Mouse (Mus musculus): ENCODE results near the gene Igsf9. TPM values are rescaled to one million over a fixed set of nuclear protein-coding genes. Genes with fewer than 3 reads are reported as not detected.

The Igsf9 gene
- polyA plus RNA-seq, 1 experiment from 2014 or later, result 29.6 TPM

GRCm38 (mm10) chr1:172497428-172497827, 15.8 kb downstream of the Igsf9 start:
- no peak for ATAC-seq (ENCODE audit: low read depth)
- no peaks in the 10 kb centered on the region for H3K9me3 ChIP-seq (ENCODE audit: control insufficient read depth, low read length)
- no peak overlapping the region for H3K4me2 ChIP-seq (ENCODE audit: low read depth, low read length)
- WGBS, result 88% methylated on average over 10 of the region's 10 CpGs
- H3K27me3 ChIP-seq (ENCODE audit: control insufficient read depth, insufficient read depth, low read length), result no peaks in the 10 kb centered on the region
- no peak overlapping the region for H3K9ac ChIP-seq (replicated peaks; ENCODE audit: low read depth, low read length)
- H3K36me3 ChIP-seq (ENCODE audit: control insufficient read depth, insufficient read depth, low read length), result peaks cover 24% of the 10 kb centered on the region
- H3K4me3 ChIP-seq (ENCODE audit: low read depth, low read length), result no peak overlapping the region
- peaks cover 4% of the 10 kb centered on the region; the same call in 1 of the 2 replicates for H3K4me1 ChIP-seq (ENCODE audit: control insufficient read depth, insufficient read depth, low read length)
- no peak overlapping the region for H3K27ac ChIP-seq (ENCODE audit: low read depth, low read length)

GRCm38 (mm10) chr1:172499765-172500441, 18.3 kb downstream of the Igsf9 start, which contains the start of gene Tagln2:
Gene Tagln2 (plus strand): TSS chr1:172500047.
- H3K4me3 ChIP-seq (ENCODE audit: low read depth, low read length), result peak within 1 kb of the TSS; percentile 37
- peaks cover 21% of the 10 kb centered on the region for H3K4me1 ChIP-seq (ENCODE audit: control insufficient read depth, insufficient read depth, low read length)
- WGBS, result 2% methylated on average over 30 of the region's 30 CpGs
- no peaks in the 10 kb centered on the region for H3K9me3 ChIP-seq (ENCODE audit: control insufficient read depth, low read length)
- H3K36me3 ChIP-seq (ENCODE audit: control insufficient read depth, insufficient read depth, low read length), result peaks cover 24% of the 10 kb centered on the region
- peak; percentile 33 for ATAC-seq (ENCODE audit: low read depth)
- H3K4me2 ChIP-seq (ENCODE audit: low read depth, low read length), result peak within 1 kb of the TSS; percentile 41
- peak within 1 kb of the TSS; percentile 51 for H3K9ac ChIP-seq (replicated peaks; ENCODE audit: low read depth, low read length)
- peak within 1 kb of the TSS; percentile 73 for H3K27ac ChIP-seq (ENCODE audit: low read depth, low read length)
- no peaks in the 10 kb centered on the region for H3K27me3 ChIP-seq (ENCODE audit: control insufficient read depth, insufficient read depth, low read length)

DNA sequence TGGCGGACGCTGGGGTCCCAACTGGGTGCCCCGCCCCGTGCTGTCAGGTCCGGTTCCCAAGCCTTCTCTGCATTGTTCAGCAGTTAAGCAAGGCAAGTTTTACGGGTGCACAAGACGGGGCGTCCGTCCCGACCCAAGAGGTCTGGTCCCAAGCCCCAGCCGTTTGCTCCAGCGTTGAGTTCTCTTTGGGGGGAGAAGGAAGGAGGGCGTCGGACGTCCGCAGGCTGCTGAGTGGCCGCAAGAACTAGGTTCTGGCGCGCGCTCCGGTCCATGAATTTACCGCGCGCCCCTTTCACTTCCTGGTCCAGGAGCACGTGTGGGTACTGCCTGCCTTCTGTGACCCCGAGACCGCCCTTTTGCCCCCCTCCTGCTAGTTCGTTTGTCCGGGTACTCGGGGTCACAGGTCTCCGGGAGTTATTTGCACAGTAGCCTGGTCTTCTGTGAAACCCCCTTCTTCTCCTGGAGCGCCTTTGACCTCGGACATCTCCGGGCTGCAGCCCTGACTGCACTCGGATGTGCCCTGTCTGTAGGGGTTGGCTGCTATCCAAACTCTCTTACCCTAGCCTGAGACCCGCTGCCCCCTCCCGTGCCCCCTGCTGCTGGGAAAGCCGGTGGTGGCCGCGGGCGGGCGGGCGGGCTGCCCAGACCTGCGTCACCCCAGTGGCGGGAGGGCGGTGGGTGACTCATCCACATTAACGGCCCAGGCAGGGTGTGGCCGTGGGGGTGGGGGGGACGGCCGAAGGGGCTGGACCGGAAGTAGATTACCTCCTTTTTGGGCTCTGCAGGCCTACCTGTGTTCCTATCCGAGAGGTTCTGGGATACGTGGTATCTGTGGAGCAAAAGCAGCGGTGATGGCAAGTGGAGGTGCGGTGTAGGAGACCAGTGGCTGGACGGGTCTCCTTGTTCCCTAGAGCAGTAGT, 19.1 kb downstream of the Igsf9 start:
- Histone ChIP-seq H3K27ac (ENCODE audit: low read depth, low read length) (peak overlapping the region; percentile 73), H3K9ac (replicated peaks; ENCODE audit: low read depth, low read length) (peak overlapping the region; percentile 51), H3K4me1 (ENCODE audit: control insufficient read depth, insufficient read depth, low read length) (peaks cover 21% of the 10 kb centered on the region), H3K27me3 (ENCODE audit: control insufficient read depth, insufficient read depth, low read length) (no peaks in the 10 kb centered on the region), H3K4me2 (ENCODE audit: low read depth, low read length) (peak overlapping the region; percentile 41), H3K4me3 (ENCODE audit: low read depth, low read length) (peak overlapping the region; percentile 37), H3K36me3 (ENCODE audit: control insufficient read depth, insufficient read depth, low read length) (peaks cover 20% of the 10 kb centered on the region), H3K9me3 (ENCODE audit: control insufficient read depth, low read length) (no peaks in the 10 kb centered on the region)
- WGBS, result 1% methylated on average over 55 of the region's 56 CpGs
- ATAC-seq (ENCODE audit: low read depth), result peak; percentile 10

GRCm38 (mm10) chr1:172501371-172502144, 20.0 kb downstream of the Igsf9 start:
- H3K4me2 ChIP-seq (ENCODE audit: low read depth, low read length), result peak overlapping the region; percentile 41
- WGBS, result 23% methylated on average over 13 of the region's 13 CpGs
- peaks cover 15% of the 10 kb centered on the region; the same call in 1 of the 2 replicates for H3K36me3 ChIP-seq (ENCODE audit: control insufficient read depth, insufficient read depth, low read length)
- H3K9ac ChIP-seq (replicated peaks; ENCODE audit: low read depth, low read length), result no peak overlapping the region
- H3K27me3 ChIP-seq (ENCODE audit: control insufficient read depth, insufficient read depth, low read length), result no peaks in the 10 kb centered on the region
- H3K9me3 ChIP-seq (ENCODE audit: control insufficient read depth, low read length), result no peaks in the 10 kb centered on the region
- peak overlapping the region; percentile 31; the same call in 1 of the 2 replicates for H3K27ac ChIP-seq (ENCODE audit: low read depth, low read length)
- peak; percentile 15 for ATAC-seq (ENCODE audit: low read depth)
- peaks cover 21% of the 10 kb centered on the region for H3K4me1 ChIP-seq (ENCODE audit: control insufficient read depth, insufficient read depth, low read length)
- peak overlapping the region; percentile 37 for H3K4me3 ChIP-seq (ENCODE audit: low read depth, low read length)

- no peaks in the 10 kb centered on the region for H3K27me3 ChIP-seq (ENCODE audit: control insufficient read depth, insufficient read depth, low read length)
- peak overlapping the region; percentile 41 for H3K4me2 ChIP-seq (ENCODE audit: low read depth, low read length)
- peaks cover 7% of the 10 kb centered on the region; the same call in 1 of the 2 replicates for H3K36me3 ChIP-seq (ENCODE audit: control insufficient read depth, insufficient read depth, low read length)
- H3K4me1 ChIP-seq (ENCODE audit: control insufficient read depth, insufficient read depth, low read length), result peaks cover 21% of the 10 kb centered on the region
- H3K4me3 ChIP-seq (ENCODE audit: low read depth, low read length), result peak overlapping the region; percentile 11; the same call in 1 of the 2 replicates
- peak overlapping the region; percentile 49; the same call in 1 of the 2 replicates for H3K27ac ChIP-seq (ENCODE audit: low read depth, low read length)
- H3K9me3 ChIP-seq (ENCODE audit: control insufficient read depth, low read length), result no peaks in the 10 kb centered on the region
- WGBS, result 13% methylated on average over 13 of the region's 13 CpGs
- ATAC-seq (ENCODE audit: low read depth), result no peak; the same call in 1 of the 2 replicates
- H3K9ac ChIP-seq (replicated peaks; ENCODE audit: low read depth, low read length), result peak overlapping the region; percentile 17; the same call in 1 of the 2 replicates
Measured at GRCm38 (mm10) chr1:172502145-172503110, 20.8 kb downstream of the Igsf9 start.

GRCm38 (mm10) chr1:172503111-172503997, 21.8 kb downstream of the Igsf9 start:
- Histone ChIP-seq H3K36me3 (ENCODE audit: control insufficient read depth, insufficient read depth, low read length) (no peaks in the 10 kb centered on the region), H3K27ac (ENCODE audit: low read depth, low read length) (peak overlapping the region; percentile 49; the same call in 1 of the 2 replicates), H3K9ac (replicated peaks; ENCODE audit: low read depth, low read length) (0 out of 2 replicates have a peak overlapping the region, but pooled peaks have one; percentile 1), H3K9me3 (ENCODE audit: control insufficient read depth, low read length) (no peaks in the 10 kb centered on the region), H3K4me1 (ENCODE audit: control insufficient read depth, insufficient read depth, low read length) (peaks cover 21% of the 10 kb centered on the region), H3K4me2 (ENCODE audit: low read depth, low read length) (peak overlapping the region; percentile 41), H3K27me3 (ENCODE audit: control insufficient read depth, insufficient read depth, low read length) (no peaks in the 10 kb centered on the region), H3K4me3 (ENCODE audit: low read depth, low read length) (0 out of 2 replicates have a peak overlapping the region, but pooled peaks have one; percentile 11)
- WGBS, result 21% methylated on average over 14 of the region's 14 CpGs
- ATAC-seq (ENCODE audit: low read depth), result peak; percentile 26; the same call in 1 of the 2 replicates

DNA sequence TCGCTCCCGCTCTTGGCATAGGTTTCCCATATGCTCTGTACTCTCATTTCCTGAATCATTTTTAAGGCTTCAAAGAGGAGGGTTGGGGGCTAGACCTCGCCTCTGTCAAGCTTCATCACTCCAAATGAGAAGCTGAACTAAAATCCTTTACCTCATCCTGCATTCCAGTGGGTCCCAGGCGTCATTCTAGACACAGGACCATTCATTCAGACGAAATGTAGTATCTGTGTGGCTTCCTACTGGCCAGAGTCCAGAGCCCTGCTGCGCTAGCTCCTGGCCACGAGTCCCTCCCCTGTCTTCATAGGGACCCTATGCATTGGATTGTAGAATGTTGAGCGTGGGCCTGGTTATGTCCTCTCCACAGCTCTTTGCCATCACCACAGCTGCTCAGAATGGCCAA, 23.2 kb downstream of the Igsf9 start:
- no peak overlapping the region for H3K9ac ChIP-seq (replicated peaks; ENCODE audit: low read depth, low read length)
- H3K4me2 ChIP-seq (ENCODE audit: low read depth, low read length), result no peak overlapping the region
- H3K4me3 ChIP-seq (ENCODE audit: low read depth, low read length), result no peak overlapping the region
- peaks cover 21% of the 10 kb centered on the region for H3K4me1 ChIP-seq (ENCODE audit: control insufficient read depth, insufficient read depth, low read length)
- no peak for ATAC-seq (ENCODE audit: low read depth)
- WGBS, result 68% methylated on average over 8 of the region's 8 CpGs
- no peaks in the 10 kb centered on the region for H3K36me3 ChIP-seq (ENCODE audit: control insufficient read depth, insufficient read depth, low read length)
- H3K27ac ChIP-seq (ENCODE audit: low read depth, low read length), result no peak overlapping the region
- H3K9me3 ChIP-seq (ENCODE audit: control insufficient read depth, low read length), result no peaks in the 10 kb centered on the region
- no peaks in the 10 kb centered on the region for H3K27me3 ChIP-seq (ENCODE audit: control insufficient read depth, insufficient read depth, low read length)
